Mouse (Mus musculus) embryonic fibroblast, embryonic 13.5 days (primary cell): ENCODE results near the gene Specc1l. TPM values are rescaled to one million over a fixed set of nuclear protein-coding genes. Genes with fewer than 3 reads are reported as not detected.

Experiments used
- H3K27ac ChIP-seq: 2 replicates; pipeline ENCODE4 v1.5.1; 2012; ENCODE audit warnings: low read length, control low read depth, inconsistent platforms; ENCODE audit not compliant: insufficient read depth
- H3K4me1 ChIP-seq: 2 replicates; pipeline ENCODE4 v1.6.1; 2011; ENCODE audit warnings: low read length; ENCODE audit not compliant: control insufficient read depth, insufficient read depth
- H3K4me3 ChIP-seq: 2 replicates; pipeline ENCODE4 v1.5.1; 2011; ENCODE audit warnings: mild to moderate bottlenecking, control low read depth, low read length; ENCODE audit not compliant: insufficient read depth
- CTCF ChIP-seq: IDR thresholded peaks from 2 replicates; pipeline ENCODE4 v1.5.1; 2011; ENCODE audit warnings: mild to moderate bottlenecking, control low read depth, low read length, moderate library complexity, borderline replicate concordance; ENCODE audit not compliant: insufficient read depth
- POLR2A ChIP-seq: IDR thresholded peaks from 2 replicates; pipeline ENCODE4 v1.6.1; 2011; ENCODE audit warnings: low read depth, mild to moderate bottlenecking, control low read depth, low read length, moderate library complexity
- polyA plus RNA-seq: library from polyadenylated mRNA; stranded (reverse); fragments of >200 nt; gene quantifications from 2 replicates; pipeline ENCODE4 v1.2.4, GENCODE M21; 2011; ENCODE audit warnings: low read depth; ENCODE audit not compliant: missing spikeins, insufficient read length

Specc1l gene
- polyA plus RNA-seq, 1 experiment, result 39.0 TPM

GRCm38 (mm10) chr10:75186551-75186950, 25.3 kb upstream of the Specc1l start:
- TF ChIP-seq POLR2A (no peak), CTCF (no peak)
- no peak overlapping the region for H3K4me3 ChIP-seq
- H3K27ac ChIP-seq, result no peak overlapping the region
- no peaks in the 10 kb centered on the region for H3K4me1 ChIP-seq

GRCm38 (mm10) chr10:75187366-75188056, 24.4 kb upstream of the Specc1l start:
- H3K4me1 ChIP-seq, result no peaks in the 10 kb centered on the region
- TF ChIP-seq CTCF (no peak), POLR2A (no peak)
- no peak overlapping the region for H3K4me3 ChIP-seq
- no peak overlapping the region for H3K27ac ChIP-seq

DNA sequence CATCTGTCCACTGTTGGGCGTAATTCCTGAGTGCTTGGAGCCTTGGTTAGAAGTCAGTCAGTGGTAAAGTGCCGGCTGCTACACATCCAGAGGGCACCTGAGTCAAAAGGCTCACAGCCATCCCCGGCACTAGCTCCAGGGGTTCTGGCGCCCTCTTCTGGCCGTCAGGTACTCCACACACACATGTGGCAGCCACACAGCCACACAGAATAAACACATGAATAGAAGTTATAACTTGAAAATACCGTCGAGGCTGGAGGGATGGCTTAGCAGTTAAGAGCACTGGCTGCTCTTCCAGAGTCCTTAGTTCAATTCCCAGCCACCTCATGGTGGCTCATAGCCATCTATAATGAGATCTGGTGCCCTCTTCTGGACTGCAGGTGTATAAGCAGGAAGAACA, 20.2 kb upstream of the Specc1l start:
- H3K4me1 ChIP-seq, result no peaks in the 10 kb centered on the region
- TF ChIP-seq POLR2A, result no peak
- TF ChIP-seq CTCF, result no peak

GRCm38 (mm10) chr10:75197817-75198216, 14.1 kb upstream of the Specc1l start:
- H3K4me3 ChIP-seq, result no peak overlapping the region
- TF ChIP-seq CTCF, result no peak
- TF ChIP-seq POLR2A, result no peak

More for the DNA sequence above, 20.2 kb upstream of the Specc1l start:
- Histone ChIP-seq H3K27ac (no peak overlapping the region), H3K4me3 (no peak overlapping the region)

DNA sequence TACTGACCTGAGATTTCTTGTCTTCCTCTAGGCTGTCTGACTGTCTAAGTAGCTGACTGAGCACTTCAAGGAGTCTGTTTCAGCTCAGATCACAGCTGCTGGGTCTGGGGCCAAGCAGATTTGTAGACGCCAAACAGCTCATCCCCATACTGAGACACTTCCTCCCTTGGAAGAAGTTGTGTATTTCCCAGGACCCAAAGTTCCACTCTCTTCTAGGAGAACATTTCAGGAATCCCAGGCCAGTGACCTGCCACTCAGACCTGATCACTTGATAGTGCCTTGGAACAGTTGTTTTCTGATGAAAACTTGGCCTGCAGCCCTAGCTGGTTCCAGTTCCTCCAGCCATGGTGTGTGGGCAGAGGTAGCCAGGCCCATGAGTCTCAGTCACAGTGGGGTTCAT, 11.1 kb upstream of the Specc1l start:
- no peak for TF ChIP-seq CTCF
- TF ChIP-seq POLR2A, result no peak
- Histone ChIP-seq H3K4me1 (no peaks in the 10 kb centered on the region), H3K27ac (no peak overlapping the region), H3K4me3 (no peak overlapping the region)

More at GRCm38 (mm10) chr10:75197817-75198216, 14.1 kb upstream of the Specc1l start:
- Histone ChIP-seq H3K27ac (no peak overlapping the region), H3K4me1 (no peaks in the 10 kb centered on the region)

DNA sequence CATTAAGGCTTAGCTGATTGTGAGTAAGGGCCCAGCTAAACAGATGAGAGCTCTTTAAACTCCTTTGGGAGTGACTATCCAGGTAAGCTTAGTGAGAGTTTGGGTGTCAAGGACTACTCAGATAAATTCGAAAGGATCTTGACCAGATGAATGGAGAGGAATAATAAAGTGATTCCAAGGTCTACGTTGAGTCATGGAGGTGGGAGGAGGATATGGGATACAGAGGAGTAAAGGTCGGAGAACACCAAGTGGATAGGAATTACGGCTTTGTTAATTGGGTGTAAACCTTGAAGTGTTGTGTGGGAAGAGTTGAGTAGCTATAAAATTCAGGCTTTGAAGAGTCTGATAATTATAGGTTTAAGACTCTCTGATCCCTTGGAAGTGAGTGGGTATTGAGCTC, 5.7 kb upstream of the Specc1l start:
- no peaks in the 10 kb centered on the region for H3K4me1 ChIP-seq
- no peak overlapping the region for H3K4me3 ChIP-seq
- H3K27ac ChIP-seq, result no peak overlapping the region
- no peak for TF ChIP-seq CTCF
- TF ChIP-seq POLR2A, result no peak

DNA sequence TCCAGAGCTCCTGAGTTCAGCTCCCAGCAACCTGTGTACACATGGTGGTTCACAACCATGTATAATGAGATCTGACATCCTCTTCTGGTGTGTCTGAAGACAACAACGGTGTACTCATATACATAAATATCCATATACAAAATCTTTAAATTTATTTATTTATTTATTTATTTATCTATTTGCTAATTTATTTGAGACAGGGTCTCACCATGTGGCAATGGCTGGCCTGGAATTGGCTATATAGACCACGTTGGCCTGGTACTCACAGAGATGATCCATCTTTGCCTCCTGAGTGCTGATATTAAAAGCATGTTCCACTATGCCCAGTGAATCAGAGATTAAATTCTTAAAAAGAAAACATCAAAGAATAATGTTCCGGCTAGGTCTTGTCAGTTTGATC, 1.0 kb upstream of the Specc1l start:
- no peak overlapping the region for H3K4me3 ChIP-seq
- TF ChIP-seq POLR2A (no peak), CTCF (no peak)
- peaks cover 2% of the 10 kb centered on the region; the same call in 1 of the 2 replicates for H3K4me1 ChIP-seq
- no peak overlapping the region for H3K27ac ChIP-seq

- H3K27ac ChIP-seq, result no peak overlapping the region
- H3K4me1 ChIP-seq, result peaks cover 2% of the 10 kb centered on the region; the same call in 1 of the 2 replicates
- no peak for TF ChIP-seq CTCF
- no peak for TF ChIP-seq POLR2A
- peak overlapping the region; percentile 82 for H3K4me3 ChIP-seq
These were observed 1.1 kb downstream of the Specc1l start for GRCm38 (mm10) chr10:75212981-75213380.

DNA sequence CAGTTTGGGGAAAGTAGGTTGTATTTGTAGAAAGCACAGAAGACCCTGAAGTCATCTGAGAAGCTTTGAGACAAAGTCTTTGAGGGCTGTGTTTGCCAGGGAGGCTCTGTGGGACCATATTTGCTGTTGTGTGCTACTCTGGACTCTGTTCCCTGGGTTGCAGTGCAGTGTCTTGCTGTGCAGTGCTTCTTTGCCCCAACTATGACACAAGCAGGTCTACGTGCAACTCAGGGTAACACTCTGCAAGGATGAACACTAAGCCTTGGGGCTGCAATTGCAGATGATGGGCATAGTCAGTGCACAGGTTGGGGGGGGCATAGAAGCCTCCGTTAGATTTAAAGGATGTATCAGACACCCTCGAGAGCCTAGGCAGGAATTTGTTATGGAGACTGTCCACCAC, 8.8 kb downstream of the Specc1l start:
- TF ChIP-seq CTCF, result no peak
- TF ChIP-seq POLR2A, result no peak
- H3K27ac ChIP-seq, result no peak overlapping the region
- H3K4me1 ChIP-seq, result peaks cover 10% of the 10 kb centered on the region
- no peak overlapping the region for H3K4me3 ChIP-seq

DNA sequence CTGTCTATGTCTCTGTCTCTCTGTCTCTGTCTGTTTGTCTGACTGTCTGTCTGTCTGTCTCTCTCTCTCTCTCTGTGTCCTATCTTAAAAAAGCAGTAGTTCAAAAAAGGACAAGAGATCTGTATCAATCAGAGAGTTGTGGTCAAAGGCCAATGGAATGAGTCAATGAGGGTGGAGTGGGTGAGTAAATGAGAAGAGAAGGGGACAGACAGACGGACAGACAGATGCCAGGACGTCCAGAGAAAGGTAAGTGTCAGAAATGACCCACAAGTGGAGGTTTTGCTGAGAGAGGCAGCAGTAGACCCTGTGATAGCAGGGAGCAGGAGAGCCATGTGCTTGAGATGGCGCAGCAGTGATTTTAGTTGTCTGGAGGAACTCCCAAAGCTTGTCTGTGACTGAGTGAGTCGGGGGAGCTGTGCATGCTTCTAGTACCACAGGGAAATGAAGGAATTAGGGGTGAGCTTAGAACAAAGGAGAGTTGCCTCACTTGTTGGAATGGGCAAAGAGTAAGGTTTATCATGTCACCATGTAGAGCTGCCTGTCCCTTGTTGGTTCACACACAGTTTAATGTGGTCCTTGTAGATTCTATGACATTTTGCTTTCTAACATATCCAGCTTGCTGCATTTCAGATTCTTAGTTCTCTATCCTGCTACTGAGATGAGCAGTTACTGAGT, 10.2 kb downstream of the Specc1l start:
- H3K4me1 ChIP-seq, result peaks cover 10% of the 10 kb centered on the region
- peak overlapping the region; percentile 90 for H3K27ac ChIP-seq
- TF ChIP-seq POLR2A (no peak), CTCF (no peak)

More for the DNA sequence above, 10.2 kb downstream of the Specc1l start:
- H3K4me3 ChIP-seq, result no peak overlapping the region
